Mouse (Mus musculus) erythroblast, embryonic 14.5 days (primary cell): ENCODE measurements around the gene Pdss2.

Source experiments
- GATA1 ChIP-seq: IDR thresholded peaks from 2 replicates; pipeline ENCODE4 v1.6.1; 2012; ENCODE audit warnings: low read length, inconsistent platforms, mixed read lengths
- TAL1 ChIP-seq: IDR thresholded peaks from 3 replicates; pipeline ENCODE4 v1.6.1; 2012; ENCODE audit warnings: low read length, inconsistent platforms, mixed read lengths

DNA sequence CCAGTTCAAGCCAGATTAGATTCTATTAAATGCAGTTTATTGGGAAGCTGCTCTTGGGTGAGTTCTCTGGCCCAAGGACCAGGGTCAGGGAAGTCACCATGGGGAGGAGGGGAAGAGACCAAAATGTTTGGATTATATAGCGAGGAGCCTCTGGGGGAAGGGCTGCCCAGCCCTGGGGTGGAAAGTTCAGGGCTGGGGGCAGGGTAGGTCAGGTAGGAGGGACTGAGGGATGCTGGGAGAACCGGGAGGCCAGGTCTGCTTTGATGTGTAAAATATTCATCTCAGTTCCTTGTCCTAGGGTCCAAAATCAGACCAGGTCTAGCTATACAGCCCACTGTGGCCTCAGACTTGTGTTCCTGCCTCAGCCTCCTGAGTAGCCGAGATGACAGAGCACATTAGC is 241.9 kb downstream of the Pdss2 start:
- TF ChIP-seq TAL1 (no peak), GATA1 (no peak)
